In genomic region chr6:94772391-94772790, GRCm38 (mm10) we compare ENCODE assay signal across 18 mouse cellular contexts.
A peak's percentile ranks its signal among the peaks of the same experiment; 100 is the strongest.
DNase-seq lines count a peak whose midpoint lies in the region; ATAC-seq and TF ChIP-seq lines count a peak whose summit lies in the region.
"Had no signal": no experiment of that assay in that cellular context is flagged by ENCODE, and none has a peak within 500 bp of the region (broad histone marks: within the 10 kb centered on the region; RNA-seq: fewer than 3 reads in every experiment).

No protein-coding gene starts in this region.

- intact Hi-C loops in gastrocnemius, postnatal 36 days (cut with DNase I) = loop anchor here (10.0 kb wide), 1 partner anchor 148 kb away; no protein-coding TSS in a partner anchor

- 34% methylated on average over 7 of the region's 7 CpGs for WGBS in hindbrain, embryonic 11.5 days
- 60% methylated on average over 7 of the region's 7 CpGs for WGBS in hindbrain, postnatal 0 days
- 19% methylated on average over 7 of the region's 7 CpGs for WGBS in forebrain, embryonic 12.5 days
- whole genome bisulfite sequencing in limb, embryonic 15.5 days = 53% methylated on average over 7 of the region's 7 CpGs
- 31% methylated on average over 7 of the region's 7 CpGs for WGBS in neural tube, embryonic 15.5 days

- H3K27me3 ChIP-seq in hindbrain, embryonic 11.5 days (ENCODE audit: control insufficient read depth, insufficient read depth, low read length) = no peaks in the 10 kb centered on the region
- no peaks in the 10 kb centered on the region for H3K27me3 ChIP-seq in hindbrain, postnatal 0 days (ENCODE audit: insufficient read depth, low read length)
- H3K27me3 ChIP-seq in forebrain, embryonic 12.5 days = no peaks in the 10 kb centered on the region
- H3K27me3 ChIP-seq in limb, embryonic 15.5 days = no peaks in the 10 kb centered on the region
- H3K27me3 ChIP-seq in neural tube, embryonic 15.5 days (replicated peaks) = no peaks in the 10 kb centered on the region

- ATAC-seq in hindbrain, embryonic 11.5 days (ENCODE audit: low FRiP score) = no peak
- ATAC-seq in hindbrain, postnatal 0 days = no peak
- no peak for ATAC-seq in forebrain, embryonic 12.5 days (ENCODE audit: low FRiP score)
- no peak for ATAC-seq in limb, embryonic 15.5 days (ENCODE audit: insufficient number of reproducible peaks, low FRiP score, low TSS enrichment, low read depth)
- no peak for ATAC-seq in neural tube, embryonic 15.5 days (ENCODE audit: low FRiP score)

- no peaks in the 10 kb centered on the region for H3K9me3 ChIP-seq in hindbrain, embryonic 11.5 days (ENCODE audit: control insufficient read depth, low read length)
- H3K9me3 ChIP-seq in hindbrain, postnatal 0 days (ENCODE audit: low read length) = no peaks in the 10 kb centered on the region
- H3K9me3 ChIP-seq in forebrain, embryonic 12.5 days = no peaks in the 10 kb centered on the region
- no peaks in the 10 kb centered on the region for H3K9me3 ChIP-seq in limb, embryonic 15.5 days
- no peaks in the 10 kb centered on the region for H3K9me3 ChIP-seq in neural tube, embryonic 15.5 days (replicated peaks)

- H3K27ac ChIP-seq in hindbrain, embryonic 11.5 days (ENCODE audit: low read depth, low read length) = peak overlapping the region; percentile 95
- H3K27ac ChIP-seq in hindbrain, postnatal 0 days = no peak overlapping the region
- H3K27ac ChIP-seq in forebrain, embryonic 12.5 days = peak overlapping the region; percentile 98
- peak overlapping the region; percentile 78 for H3K27ac ChIP-seq in limb, embryonic 15.5 days
- 0 out of 2 replicates have a peak overlapping the region, but pooled peaks have one; percentile 82 for H3K27ac ChIP-seq in neural tube, embryonic 15.5 days (replicated peaks)
- H3K27ac ChIP-seq: heart, adult 2 months; liver, embryonic 14.5 days had no signal

- no peak overlapping the region; the same call in 1 of the 2 replicates for H3K9ac ChIP-seq in hindbrain, embryonic 11.5 days (ENCODE audit: low read depth, low read length)
- H3K9ac ChIP-seq in hindbrain, postnatal 0 days (replicated peaks; ENCODE audit: low read length) = no peak overlapping the region
- H3K9ac ChIP-seq in forebrain, embryonic 12.5 days = no peak overlapping the region
- no peak overlapping the region for H3K9ac ChIP-seq in limb, embryonic 15.5 days
- no peak overlapping the region for H3K9ac ChIP-seq in neural tube, embryonic 15.5 days (replicated peaks)
- H3K9ac ChIP-seq: liver, embryonic 14.5 days had no signal

- H3K4me2 ChIP-seq in hindbrain, embryonic 11.5 days (replicated peaks; ENCODE audit: low read depth, low read length) = no peak overlapping the region
- H3K4me2 ChIP-seq in hindbrain, postnatal 0 days (ENCODE audit: low read depth, low read length) = no peak overlapping the region
- peak overlapping the region; percentile 42 for H3K4me2 ChIP-seq in forebrain, embryonic 12.5 days
- H3K4me2 ChIP-seq in limb, embryonic 15.5 days = no peak overlapping the region
- H3K4me2 ChIP-seq in neural tube, embryonic 15.5 days = no peak overlapping the region

- DNase-seq in hindbrain, embryonic 11.5 days (ENCODE audit: low spot score) = peak; percentile 33
- DNase-seq in hindbrain, postnatal 0 days (ENCODE audit: low spot score) = no peak
- no peak for DNase-seq in heart, adult 18-20 months
- no peak for DNase-seq in gastrocnemius, postnatal 36 days
- no peak for DNase-seq in lung, postnatal 14 days
- DNase-seq: B cell, adult 2 months; cerebellum, adult 11 months; heart, adult 2 months; heart, postnatal 14 days; kidney, adult 11 months; lung, postnatal 4 days; right cerebral cortex, adult 18-20 months; thymus, adult 18-20 months had no signal

- no peak overlapping the region for H3K4me3 ChIP-seq in hindbrain, embryonic 11.5 days (ENCODE audit: low read depth, low read length)
- no peak overlapping the region for H3K4me3 ChIP-seq in hindbrain, postnatal 0 days (ENCODE audit: low read length)
- H3K4me3 ChIP-seq in forebrain, embryonic 12.5 days (replicated peaks) = no peak overlapping the region
- H3K4me3 ChIP-seq in limb, embryonic 15.5 days = no peak overlapping the region
- H3K4me3 ChIP-seq in neural tube, embryonic 15.5 days (replicated peaks) = no peak overlapping the region
- H3K4me3 ChIP-seq: heart, adult 2 months had no signal

- H3K4me1 ChIP-seq in hindbrain, embryonic 11.5 days (replicated peaks; ENCODE audit: control insufficient read depth, insufficient read depth, low read length) = peaks cover 8% of the 10 kb centered on the region
- peaks cover 4% of the 10 kb centered on the region; the same call in 1 of the 2 replicates for H3K4me1 ChIP-seq in hindbrain, postnatal 0 days (ENCODE audit: insufficient read depth, low read length)
- peaks cover 40% of the 10 kb centered on the region for H3K4me1 ChIP-seq in forebrain, embryonic 12.5 days
- H3K4me1 ChIP-seq in limb, embryonic 15.5 days = peaks cover 31% of the 10 kb centered on the region
- H3K4me1 ChIP-seq in neural tube, embryonic 15.5 days = peaks cover 18% of the 10 kb centered on the region

- TF ChIP-seq CTCF in hindbrain, postnatal 0 days (IDR thresholded peaks at IDR 0.05; ENCODE audit: low read depth) = no peak

- H3K36me3 ChIP-seq in hindbrain, embryonic 11.5 days (ENCODE audit: control insufficient read depth, insufficient read depth, low read length) = no peaks in the 10 kb centered on the region
- no peaks in the 10 kb centered on the region for H3K36me3 ChIP-seq in hindbrain, postnatal 0 days (ENCODE audit: insufficient read depth, low read length)
- no peaks in the 10 kb centered on the region for H3K36me3 ChIP-seq in forebrain, embryonic 12.5 days (replicated peaks)
- H3K36me3 ChIP-seq in limb, embryonic 15.5 days = no peaks in the 10 kb centered on the region
- H3K36me3 ChIP-seq in neural tube, embryonic 15.5 days = no peaks in the 10 kb centered on the region
- H3K36me3 ChIP-seq: G1E had no signal
